Mouse (Mus musculus) heart, embryonic 14.5 days (tissue): ENCODE results near the gene Dlst. TPM values are rescaled to one million over a fixed set of nuclear protein-coding genes. Genes with fewer than 3 reads are reported as not detected.

ENCODE experiments used
- ATAC-seq: fragments of 200-750 bp; cut with Nextera tagmentation; 2 replicates; pipeline ENCODE4 v1.8.0; 2017; ENCODE audit warnings: low read depth, moderate TSS enrichment; ENCODE audit not compliant: insufficient number of reproducible peaks, insufficient read depth, low FRiP score
- H3K27ac ChIP-seq, 2 experiments: fragments of 200-500 bp in 1 of 2; fragments of 300-500 bp in 1 of 2; sonication (generic) in 1 of 2; replicated peaks in 1 of 2; 2 replicates each; pipeline ENCODE4 v1.5.1; 2012 to 2014; ENCODE audit warnings: low read depth in 2 of 2, low read length in 2 of 2, control low read depth in 1 of 2, mild to moderate bottlenecking in 1 of 2, mixed read lengths in 1 of 2; ENCODE audit not compliant: control insufficient read depth in 1 of 2, insufficient read depth in 1 of 2
- H3K27me3 ChIP-seq: fragments of 300-500 bp; sonication (generic); 2 replicates; pipeline ENCODE4 v1.6.1; 2014; ENCODE audit warnings: mild to moderate bottlenecking, low read length, control low read depth; ENCODE audit not compliant: control insufficient read depth, insufficient read depth
- H3K36me3 ChIP-seq: fragments of 300-500 bp; sonication (generic); 2 replicates; pipeline ENCODE4 v1.6.1; 2014; ENCODE audit warnings: mild to moderate bottlenecking, control low read depth, low read length, mixed read lengths; ENCODE audit not compliant: control insufficient read depth, insufficient read depth
- H3K4me1 ChIP-seq, 2 experiments: fragments of 200-500 bp in 1 of 2; fragments of 300-500 bp in 1 of 2; sonication (generic) in 1 of 2; 2 replicates each; pipeline ENCODE4 v1.6.1; 2012 to 2014; ENCODE audit warnings: low read length in 2 of 2, control low read depth in 1 of 2, mixed read lengths in 1 of 2; ENCODE audit not compliant: control insufficient read depth in 2 of 2, insufficient read depth in 2 of 2
- H3K4me2 ChIP-seq: fragments of 300-500 bp; sonication (generic); 2 replicates; pipeline ENCODE4 v1.6.1; 2014; ENCODE audit warnings: mild to moderate bottlenecking, low read length
- H3K4me3 ChIP-seq, 2 experiments: fragments of 200-500 bp in 1 of 2; fragments of 300-500 bp in 1 of 2; sonication (generic) in 1 of 2; 2 replicates each; pipeline ENCODE4 v1.5.1; 2012 to 2014; ENCODE audit warnings: low read length in 2 of 2, mild to moderate bottlenecking in 2 of 2, control low read depth in 1 of 2, low read depth in 1 of 2, moderate library complexity in 1 of 2; ENCODE audit not compliant: control insufficient read depth in 1 of 2, insufficient read depth in 1 of 2
- H3K9ac ChIP-seq: fragments of 300-500 bp; sonication (generic); 2 replicates; pipeline ENCODE4 v1.6.1; 2014; ENCODE audit warnings: mild to moderate bottlenecking, low read length
- H3K9me3 ChIP-seq: fragments of 300-500 bp; sonication (generic); 2 replicates; pipeline ENCODE4 v1.6.1; 2016; ENCODE audit warnings: low read length, control low read depth; ENCODE audit not compliant: control insufficient read depth
- WGBS: fragments of 180-500 bp; shearing (Covaris S2); extraction: QIAGEN DNeasy Blood & Tissue Kit; methylation state at CpG from one replicate; pipeline ENCODE4 v1.1.7; 2014; 5-methylcytosine and 5-hydroxymethylcytosine counted together
- polyA plus RNA-seq: library from polyadenylated mRNA; unstranded; fragments of >200 nt; fragmentation: Nextera tagmentation; extraction: Ambion mirVana; gene quantifications from 2 replicates; pipeline ENCODE4 v1.2.1, GENCODE M21; 2014

The Dlst gene
- polyA plus RNA-seq, 1 experiment from 2014 or later = 197 TPM

GRCm38 (mm10) chr12:85166631-85167030, 56.0 kb downstream of the Dlst start:
- WGBS = 78% methylated on average over 9 of the region's 9 CpGs
- H3K4me3 ChIP-seq = no peak overlapping the region
- no peak overlapping the region for H3K27ac ChIP-seq
- H3K36me3 ChIP-seq = peaks cover 11% of the 10 kb centered on the region
- H3K4me2 ChIP-seq = no peak overlapping the region
- no peak overlapping the region for H3K9ac ChIP-seq
- no peaks in the 10 kb centered on the region for H3K27me3 ChIP-seq
- ATAC-seq = no peak
- H3K4me1 ChIP-seq = peaks cover 3 to 9% of the 10 kb centered on the region in 2 experiments; a peak in 2 of 4 replicates
- no peaks in the 10 kb centered on the region for H3K9me3 ChIP-seq

DNA sequence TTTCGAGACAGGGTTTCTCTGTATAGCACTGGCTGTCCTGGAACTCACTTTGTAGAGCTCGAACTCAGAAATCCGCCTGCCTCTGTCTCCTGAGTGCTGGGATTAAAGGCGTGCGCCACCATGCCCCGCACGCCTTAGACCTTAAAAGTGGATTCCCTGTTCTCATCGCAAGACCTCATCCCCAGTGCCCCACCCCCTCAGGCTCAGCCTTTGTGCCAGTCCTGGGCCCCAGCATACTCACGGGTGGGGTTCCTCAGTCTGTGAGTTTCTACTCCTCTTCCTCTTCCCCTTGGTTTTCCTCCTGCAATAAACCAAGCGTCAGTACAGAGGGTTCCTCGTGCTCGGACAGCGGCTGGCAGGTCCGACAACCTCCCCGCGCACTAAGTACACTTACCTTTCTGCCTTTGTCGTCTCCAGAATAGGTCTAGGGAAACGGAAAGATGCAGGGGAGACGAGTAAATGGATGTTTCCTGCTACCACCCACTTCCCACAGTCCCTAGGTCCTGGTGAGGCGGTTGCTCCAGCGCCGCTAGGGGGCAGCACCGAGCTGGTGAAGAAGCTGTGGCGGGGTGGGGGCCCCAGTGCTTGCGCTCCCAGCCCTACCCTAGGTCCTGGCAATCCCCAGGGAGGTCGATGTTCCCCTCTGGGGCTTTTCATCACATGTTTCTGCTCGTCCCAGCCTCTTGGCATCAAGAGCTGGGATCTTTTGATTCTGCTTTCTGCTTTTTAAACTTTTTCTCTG, 58.7 kb downstream of the Dlst start:
- peaks cover 18 to 26% of the 10 kb centered on the region in 2 experiments for H3K4me1 ChIP-seq
- H3K9me3 ChIP-seq = no peaks in the 10 kb centered on the region
- H3K27ac ChIP-seq = no peak overlapping the region
- peaks cover 12% of the 10 kb centered on the region for H3K36me3 ChIP-seq
- 29% methylated on average over 27 of the region's 27 CpGs for WGBS
- H3K4me3 ChIP-seq = no peak overlapping the region
- H3K4me2 ChIP-seq = peak overlapping the region; percentile 36
- peak overlapping the region; percentile 35; the same call in 1 of the 2 replicates for H3K9ac ChIP-seq
- H3K27me3 ChIP-seq = no peaks in the 10 kb centered on the region
- no peak for ATAC-seq

DNA sequence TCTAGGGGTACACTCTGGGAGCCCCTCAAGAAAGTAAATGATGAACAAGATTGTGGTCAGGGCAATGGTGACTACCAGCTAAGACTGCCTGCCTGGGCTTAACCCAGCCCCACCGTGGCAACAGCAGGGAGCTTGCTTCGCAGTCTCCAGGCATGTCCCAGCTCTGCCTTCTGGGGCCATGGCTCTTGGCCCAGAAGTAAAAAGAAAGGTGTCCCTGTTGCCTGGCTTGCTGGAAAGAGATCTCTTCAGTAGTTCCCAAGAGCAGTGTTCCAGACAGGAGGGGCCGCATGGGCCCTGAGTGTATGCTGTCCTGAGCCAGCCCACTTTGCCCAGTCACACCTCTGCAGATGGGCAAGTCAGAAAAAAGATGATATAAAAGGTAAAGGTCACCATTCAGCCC, 59.2 kb downstream of the Dlst start:
- no peak overlapping the region for H3K4me3 ChIP-seq
- H3K9ac ChIP-seq = no peak overlapping the region
- H3K36me3 ChIP-seq = peaks cover 12% of the 10 kb centered on the region
- peaks cover 21 to 29% of the 10 kb centered on the region in 2 experiments for H3K4me1 ChIP-seq
- 62% methylated on average over 3 of the region's 3 CpGs for WGBS
- no peaks in the 10 kb centered on the region for H3K9me3 ChIP-seq
- ATAC-seq = no peak
- H3K27ac ChIP-seq = no peak overlapping the region
- H3K4me2 ChIP-seq = no peak overlapping the region
- H3K27me3 ChIP-seq = no peaks in the 10 kb centered on the region

- no peak for ATAC-seq
- no peak overlapping the region for H3K4me2 ChIP-seq
- no peak overlapping the region for H3K27ac ChIP-seq
- no peak overlapping the region for H3K9ac ChIP-seq
- no peaks in the 10 kb centered on the region for H3K9me3 ChIP-seq
- H3K27me3 ChIP-seq = no peaks in the 10 kb centered on the region
- H3K4me3 ChIP-seq = no peak overlapping the region
- WGBS = 75% methylated on average over 11 of the region's 11 CpGs
- peaks cover 12% of the 10 kb centered on the region for H3K36me3 ChIP-seq
- peaks cover 26 to 34% of the 10 kb centered on the region in 2 experiments for H3K4me1 ChIP-seq
Measured at GRCm38 (mm10) chr12:85170284-85170947, 59.8 kb downstream of the Dlst start.

- Histone ChIP-seq H3K4me3 (no peak overlapping the region), H3K4me2 (no peak overlapping the region), H3K9me3 (no peaks in the 10 kb centered on the region), H3K36me3 (peaks cover 9% of the 10 kb centered on the region), H3K27me3 (no peaks in the 10 kb centered on the region), H3K4me1 (peaks cover 32 to 39% of the 10 kb centered on the region in 2 experiments), H3K9ac (no peak overlapping the region), H3K27ac (no peak overlapping the region)
- WGBS = 70% methylated on average over 3 of the region's 3 CpGs
- no peak for ATAC-seq
Measured at GRCm38 (mm10) chr12:85170948-85171307, 60.3 kb downstream of the Dlst start.

DNA sequence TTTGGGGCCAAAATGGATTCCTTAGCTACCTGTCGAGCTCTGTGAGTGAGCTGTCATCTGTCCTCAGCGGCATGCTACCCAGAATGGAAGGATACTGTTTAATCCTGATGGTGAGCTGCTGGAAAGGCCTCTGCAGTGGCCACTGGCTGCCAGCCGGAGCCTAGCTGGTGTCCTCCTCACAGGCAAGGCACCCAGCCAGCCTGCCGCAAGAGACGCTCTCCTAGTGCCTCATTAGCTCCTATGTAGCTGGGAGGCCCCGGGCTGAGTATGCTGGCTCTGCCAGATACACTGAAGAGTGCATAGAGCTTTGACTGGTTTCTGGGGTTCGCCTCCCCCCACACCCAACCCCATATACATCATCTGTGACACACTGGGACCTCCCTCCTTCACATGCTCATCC, 63.4 kb downstream of the Dlst start:
- no peak overlapping the region for H3K4me2 ChIP-seq
- H3K9ac ChIP-seq = peak overlapping the region; percentile 9; the same call in 1 of the 2 replicates
- 0 out of 2 replicates have a peak, but pooled peaks cover 2% of the 10 kb centered on the region for H3K36me3 ChIP-seq
- H3K27ac ChIP-seq = no peak overlapping the region
- 67% methylated on average over 7 of the region's 7 CpGs for WGBS
- ATAC-seq = no peak
- no peaks in the 10 kb centered on the region for H3K9me3 ChIP-seq
- H3K27me3 ChIP-seq = no peaks in the 10 kb centered on the region
- no peak overlapping the region for H3K4me3 ChIP-seq
- peaks cover 46 to 54% of the 10 kb centered on the region in 2 experiments for H3K4me1 ChIP-seq

DNA sequence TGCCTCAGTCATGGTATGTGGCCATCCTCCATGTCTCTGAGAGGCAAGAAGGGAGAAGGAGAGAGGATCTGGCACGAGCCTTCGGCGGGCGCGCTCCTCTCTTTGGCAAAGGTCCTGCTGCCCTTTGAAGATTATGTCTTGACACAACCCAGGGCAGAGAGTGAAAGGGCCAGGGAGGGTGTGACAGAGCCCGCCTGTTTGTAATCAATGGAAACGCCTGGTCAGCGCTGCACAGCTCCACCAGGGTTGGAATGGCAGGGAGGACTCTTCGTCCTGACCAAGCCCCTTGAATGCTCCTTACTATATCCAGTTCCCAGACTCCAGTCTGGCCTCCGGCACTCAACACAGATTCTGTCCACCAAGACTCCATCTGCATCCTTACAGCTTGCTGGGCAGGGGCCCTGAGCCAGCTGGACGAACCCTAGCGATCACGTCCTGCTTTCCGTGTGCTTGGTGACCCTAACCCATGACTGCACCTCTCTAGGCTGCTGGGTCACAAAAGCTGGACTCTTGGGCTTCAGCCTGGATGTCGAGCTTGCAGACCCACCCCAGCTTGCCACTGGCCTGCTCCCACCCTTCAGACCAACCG, 64.5 kb downstream of the Dlst start:
- H3K36me3 ChIP-seq = 0 out of 2 replicates have a peak, but pooled peaks cover 2% of the 10 kb centered on the region
- peak overlapping the region; percentile 72 for H3K4me2 ChIP-seq
- ATAC-seq = 0 out of 2 replicates have a peak, but pooled peaks have one; percentile 13
- peak overlapping the region in 1 of 2 experiments; percentile 53; a peak in 2 of 4 replicates for H3K27ac ChIP-seq
- 31% methylated on average over 16 of the region's 16 CpGs for WGBS
- peak overlapping the region; percentile 42 to 43 for H3K4me3 ChIP-seq
- no peaks in the 10 kb centered on the region for H3K9me3 ChIP-seq
- H3K9ac ChIP-seq = peak overlapping the region; percentile 50
- peaks cover 43 to 51% of the 10 kb centered on the region in 2 experiments for H3K4me1 ChIP-seq
- peaks cover 4% of the 10 kb centered on the region; the same call in 1 of the 2 replicates for H3K27me3 ChIP-seq
